8 mouse cellular contexts compared by ENCODE assay signal in the genomic region with DNA sequence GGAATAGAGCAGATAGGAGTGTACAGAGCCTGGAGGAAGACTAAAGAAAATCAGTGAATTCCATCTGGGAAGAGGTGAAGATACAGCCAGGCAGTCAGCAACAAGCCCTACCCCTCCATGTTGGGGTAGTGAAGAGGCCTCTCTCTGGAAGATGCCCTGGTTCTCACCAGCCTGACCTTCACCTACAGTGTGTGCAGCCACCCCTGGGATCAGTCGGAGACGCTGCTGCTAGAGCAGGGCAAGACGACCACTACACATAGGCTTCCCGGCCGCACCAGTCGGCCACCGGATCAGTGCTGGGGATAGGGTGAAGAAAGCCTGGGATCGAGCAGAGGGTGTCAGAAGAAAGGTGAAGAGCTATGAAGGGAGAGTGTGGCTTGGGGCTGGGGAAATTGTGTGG. TPM values are rescaled to one million over a fixed set of nuclear protein-coding genes. Genes with fewer than 3 reads are reported as not detected.
DNase-seq lines count a peak whose midpoint lies in the region; ATAC-seq lines count a peak whose summit lies in the region.
"Had no signal": no experiment of that assay in that cellular context is flagged by ENCODE, and none has a peak within 500 bp of the region (broad histone marks: within the 10 kb centered on the region; RNA-seq: fewer than 3 reads in every experiment).

No protein-coding gene starts in this region.

- H3K4me2 ChIP-seq in kidney, embryonic 14.5 days (replicated peaks; ENCODE audit: low read depth, low read length) = peak overlapping the region; percentile 93
- peak overlapping the region; percentile 96 for H3K4me2 ChIP-seq in embryonic facial prominence, embryonic 12.5 days (replicated peaks)
- H3K4me2 ChIP-seq in midbrain, embryonic 16.5 days (ENCODE audit: low read length) = peak overlapping the region; percentile 90

- WGBS in kidney, embryonic 14.5 days = 44% methylated on average over 8 of the region's 8 CpGs
- WGBS in embryonic facial prominence, embryonic 12.5 days = 49% methylated on average over 8 of the region's 8 CpGs
- WGBS in hindbrain, embryonic 10.5 days = 40% methylated on average over 8 of the region's 8 CpGs
- 59% methylated on average over 8 of the region's 8 CpGs for WGBS in midbrain, embryonic 16.5 days

- H3K27ac ChIP-seq in kidney, embryonic 14.5 days (ENCODE audit: low read depth, low read length) = no peak overlapping the region
- no peak overlapping the region for H3K27ac ChIP-seq in embryonic facial prominence, embryonic 12.5 days
- H3K27ac ChIP-seq in hindbrain, embryonic 10.5 days = peak overlapping the region; percentile 75; the same call in 1 of the 2 replicates
- peak overlapping the region; percentile 79 for H3K27ac ChIP-seq in midbrain, embryonic 16.5 days (ENCODE audit: low read length)

- DNase-seq in kidney, postnatal 4 days = no peak
- DNase-seq in hindbrain, embryonic 10.5 days (ENCODE audit: low spot score) = no peak
- no peak for DNase-seq in urinary bladder, postnatal 10 days (ENCODE audit: low spot score)

- peaks cover 19% of the 10 kb centered on the region for H3K4me1 ChIP-seq in kidney, embryonic 14.5 days (ENCODE audit: control insufficient read depth, insufficient read depth, low read length)
- H3K4me1 ChIP-seq in embryonic facial prominence, embryonic 12.5 days = peaks cover 10% of the 10 kb centered on the region
- H3K4me1 ChIP-seq in hindbrain, embryonic 10.5 days (replicated peaks) = peaks cover 37% of the 10 kb centered on the region
- H3K4me1 ChIP-seq in midbrain, embryonic 16.5 days (ENCODE audit: control insufficient read depth, insufficient read depth, low read length) = peaks cover 13% of the 10 kb centered on the region; the same call in 1 of the 2 replicates

- no peak; the same call in 1 of the 2 replicates for ATAC-seq in kidney, embryonic 14.5 days (ENCODE audit: low FRiP score, low TSS enrichment)
- no peak for ATAC-seq in embryonic facial prominence, embryonic 12.5 days (ENCODE audit: insufficient number of reproducible peaks, insufficient read depth, low FRiP score, low TSS enrichment)
- peak; percentile 22; the same call in 1 of the 2 replicates for ATAC-seq in midbrain, embryonic 16.5 days
- ATAC-seq in monocyte, adult 5-6 weeks (replicated peaks; ENCODE audit: insufficient number of reproducible peaks, low FRiP score, low TSS enrichment, poor library complexity, severe bottlenecking) = no peak
- ATAC-seq: Patski had no signal

- peaks cover 30% of the 10 kb centered on the region for H3K27me3 ChIP-seq in kidney, embryonic 14.5 days (ENCODE audit: control insufficient read depth, insufficient read depth, low read length)
- H3K27me3 ChIP-seq in embryonic facial prominence, embryonic 12.5 days = peaks cover 41% of the 10 kb centered on the region
- H3K27me3 ChIP-seq in hindbrain, embryonic 10.5 days (ENCODE audit: insufficient read depth, poor library complexity, severe bottlenecking) = peaks cover 80% of the 10 kb centered on the region
- H3K27me3 ChIP-seq in midbrain, embryonic 16.5 days (ENCODE audit: control insufficient read depth, insufficient read depth, low read depth, low read length) = peaks cover 8% of the 10 kb centered on the region
- H3K27me3 ChIP-seq: Patski had no signal

- peaks cover 3% of the 10 kb centered on the region; the same call in 1 of the 2 replicates for H3K36me3 ChIP-seq in kidney, embryonic 14.5 days (ENCODE audit: control insufficient read depth, insufficient read depth, low read length)
- no peaks in the 10 kb centered on the region; the same call in 1 of the 2 replicates for H3K36me3 ChIP-seq in embryonic facial prominence, embryonic 12.5 days
- peaks cover 8% of the 10 kb centered on the region for H3K36me3 ChIP-seq in hindbrain, embryonic 10.5 days
- H3K36me3 ChIP-seq in midbrain, embryonic 16.5 days (ENCODE audit: control insufficient read depth, insufficient read depth, low read length) = peaks cover 6% of the 10 kb centered on the region; the same call in 1 of the 2 replicates

- H3K9me3 ChIP-seq in kidney, embryonic 14.5 days (ENCODE audit: control insufficient read depth, low read length) = no peaks in the 10 kb centered on the region
- H3K9me3 ChIP-seq in embryonic facial prominence, embryonic 12.5 days = no peaks in the 10 kb centered on the region
- no peaks in the 10 kb centered on the region for H3K9me3 ChIP-seq in hindbrain, embryonic 10.5 days
- no peaks in the 10 kb centered on the region for H3K9me3 ChIP-seq in midbrain, embryonic 16.5 days (replicated peaks; ENCODE audit: control insufficient read depth, low read length, poor library complexity, severe bottlenecking)

- peak overlapping the region; percentile 48 for H3K4me3 ChIP-seq in kidney, embryonic 14.5 days (ENCODE audit: low read length)
- H3K4me3 ChIP-seq in embryonic facial prominence, embryonic 12.5 days = peak overlapping the region; percentile 48
- H3K4me3 ChIP-seq in hindbrain, embryonic 10.5 days = peak overlapping the region; percentile 62
- H3K4me3 ChIP-seq in midbrain, embryonic 16.5 days (ENCODE audit: low read depth, low read length) = peak overlapping the region; percentile 71

- H3K9ac ChIP-seq in kidney, embryonic 14.5 days (ENCODE audit: low read depth, low read length) = no peak overlapping the region
- H3K9ac ChIP-seq in embryonic facial prominence, embryonic 12.5 days = no peak overlapping the region
- peak overlapping the region; percentile 78 for H3K9ac ChIP-seq in midbrain, embryonic 16.5 days (ENCODE audit: low read depth, low read length)

RNA-seq across cellular contexts. Expression of a gene that starts 0.8 kb away (rescaled TPM):
- polyA plus RNA-seq in kidney, embryonic 14.5 days (2014; fragmentation: Nextera tagmentation; extraction: Ambion mirVana) = not detected in 2 replicates
- polyA plus RNA-seq in embryonic facial prominence, embryonic 12.5 days (2016; fragmentation: Nextera tagmentation; extraction: Ambion mirVana) = not detected in 2 replicates
- polyA plus RNA-seq in hindbrain, embryonic 10.5 days (2016; fragmentation: Nextera tagmentation; extraction: Ambion mirVana) = not detected in 2 replicates
- 1.1 and 1.5 TPM in 2 replicates for polyA plus RNA-seq in midbrain, embryonic 16.5 days (2015; fragmentation: Nextera tagmentation; extraction: Ambion mirVana)
- total RNA-seq in monocyte, adult 5-6 weeks (2017) = not detected in 3 replicates
- polyA plus RNA-seq: Patski had no signal

RNA-seq across cellular contexts. Expression of a gene that starts 0.9 kb away (rescaled TPM):
- 15.7 and 16.0 TPM in 2 replicates for polyA plus RNA-seq in kidney, embryonic 14.5 days (2014; fragmentation: Nextera tagmentation; extraction: Ambion mirVana)
- 14.6 and 14.9 TPM in 2 replicates for polyA plus RNA-seq in embryonic facial prominence, embryonic 12.5 days (2016; fragmentation: Nextera tagmentation; extraction: Ambion mirVana)
- polyA plus RNA-seq in hindbrain, embryonic 10.5 days (2016; fragmentation: Nextera tagmentation; extraction: Ambion mirVana) = 12.3 and 33.1 TPM in 2 replicates
- polyA plus RNA-seq in midbrain, embryonic 16.5 days (2015; fragmentation: Nextera tagmentation; extraction: Ambion mirVana) = 257 and 308 TPM in 2 replicates
- total RNA-seq in monocyte, adult 5-6 weeks (2017) = 1.0 TPM in 1 of 3 replicates, not detected in the others

RNA-seq across cellular contexts. Expression of a gene that starts 30.2 kb away (rescaled TPM):
- polyA plus RNA-seq in kidney, embryonic 14.5 days (2014; fragmentation: Nextera tagmentation; extraction: Ambion mirVana) = 42.7 and 44.9 TPM in 2 replicates
- 154 and 159 TPM in 2 replicates for polyA plus RNA-seq in embryonic facial prominence, embryonic 12.5 days (2016; fragmentation: Nextera tagmentation; extraction: Ambion mirVana)
- 53.1 and 65.7 TPM in 2 replicates for polyA plus RNA-seq in hindbrain, embryonic 10.5 days (2016; fragmentation: Nextera tagmentation; extraction: Ambion mirVana)
- 29.6 and 39.9 TPM in 2 replicates for polyA plus RNA-seq in midbrain, embryonic 16.5 days (2015; fragmentation: Nextera tagmentation; extraction: Ambion mirVana)
- not detected in 3 replicates for total RNA-seq in monocyte, adult 5-6 weeks (2017)

RNA-seq across cellular contexts. Expression of a gene that starts 50.5 kb away (rescaled TPM):
- 74.2 and 90.7 TPM in 2 replicates for polyA plus RNA-seq in kidney, embryonic 14.5 days (2014; fragmentation: Nextera tagmentation; extraction: Ambion mirVana)
- polyA plus RNA-seq in embryonic facial prominence, embryonic 12.5 days (2016; fragmentation: Nextera tagmentation; extraction: Ambion mirVana) = 74.1 and 79.6 TPM in 2 replicates
- polyA plus RNA-seq in hindbrain, embryonic 10.5 days (2016; fragmentation: Nextera tagmentation; extraction: Ambion mirVana) = 70.6 and 70.8 TPM in 2 replicates
- 85.9 and 91.3 TPM in 2 replicates for polyA plus RNA-seq in midbrain, embryonic 16.5 days (2015; fragmentation: Nextera tagmentation; extraction: Ambion mirVana)
- total RNA-seq in monocyte, adult 5-6 weeks (2017) = 43.9 to 83.9 TPM (median 83.8 TPM) in 3 replicates

RNA-seq across cellular contexts. Expression of a gene that starts 50.7 kb away (rescaled TPM):
- polyA plus RNA-seq in kidney, embryonic 14.5 days (2014; fragmentation: Nextera tagmentation; extraction: Ambion mirVana) = 186 and 189 TPM in 2 replicates
- 188 and 193 TPM in 2 replicates for polyA plus RNA-seq in embryonic facial prominence, embryonic 12.5 days (2016; fragmentation: Nextera tagmentation; extraction: Ambion mirVana)
- polyA plus RNA-seq in hindbrain, embryonic 10.5 days (2016; fragmentation: Nextera tagmentation; extraction: Ambion mirVana) = 204 and 221 TPM in 2 replicates
- 84.2 and 94.5 TPM in 2 replicates for polyA plus RNA-seq in midbrain, embryonic 16.5 days (2015; fragmentation: Nextera tagmentation; extraction: Ambion mirVana)
- total RNA-seq in monocyte, adult 5-6 weeks (2017) = 42.5 to 56.5 TPM (median 51.3 TPM) in 3 replicates

Comparison
In these comparisons a context has a peak if more than half of its experiments do, and no peak if none do; other contexts are left out.
1. H3K27ac ChIP-seq: peak in hindbrain, embryonic 10.5 days (single experiment) and midbrain, embryonic 16.5 days (single experiment); none in kidney, embryonic 14.5 days (single experiment) and embryonic facial prominence, embryonic 12.5 days (single experiment).
2. Peak in every context shown above with its lines, with median percentiles within 50 percentile points of each other: H3K4me2 ChIP-seq and H3K4me3 ChIP-seq.